Mouse (Mus musculus): ENCODE results near the gene Cnksr2. TPM values are rescaled to one million over a fixed set of nuclear protein-coding genes. Genes with fewer than 3 reads are reported as not detected.

Cnksr2 gene
- 87.1 TPM for polyA plus RNA-seq (2015; fragmentation: Illumina TruSeq; extraction: RNeasy Lipid Tissue Mini Kit (QIAGEN cat#74804); ENCODE audit: low read depth, low replicate concordance)

DNA sequence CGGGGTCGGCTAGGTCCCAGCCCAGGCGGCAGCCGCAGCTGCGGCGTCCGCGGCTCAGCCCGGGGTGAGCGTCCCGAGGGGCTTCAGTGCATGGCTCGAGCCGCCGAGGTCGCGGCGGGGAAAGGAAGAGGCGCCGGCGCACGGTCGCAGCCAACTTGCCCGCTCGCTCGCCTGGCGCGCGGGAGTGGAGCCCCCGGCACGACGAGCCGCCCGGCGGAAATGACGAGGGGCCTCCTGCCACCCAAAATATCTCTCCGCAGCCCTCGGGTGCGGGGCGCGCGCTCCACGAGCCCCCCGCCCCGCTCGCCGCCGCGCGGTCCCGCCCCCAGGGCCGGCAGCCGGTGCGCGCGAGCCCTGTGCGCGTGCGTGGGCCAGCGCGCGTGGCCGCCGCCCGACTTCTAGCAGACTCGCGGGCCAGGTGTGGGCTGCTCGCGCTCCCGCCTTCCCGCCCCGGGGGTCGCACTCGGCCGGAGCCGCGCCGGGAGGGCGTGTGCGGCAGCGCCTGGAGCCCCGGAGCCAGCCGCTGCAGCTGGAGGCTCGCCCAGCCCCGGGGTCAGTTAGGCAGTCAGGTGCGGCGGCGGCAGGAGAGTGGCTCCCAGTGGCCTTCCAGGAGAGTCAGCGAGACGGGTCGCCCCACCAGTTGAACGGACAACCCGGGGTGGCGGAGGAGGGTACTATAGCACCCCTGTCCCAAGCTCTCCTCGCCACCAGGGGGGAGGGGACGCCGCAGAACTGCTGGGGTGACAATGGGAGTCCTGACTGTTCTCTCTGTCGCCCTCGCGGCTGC is at the start of gene Cnksr2:
TSS of gene Cnksr2 (minus strand) at position 238 of the 787 bp plus-strand sequence.

DNA sequence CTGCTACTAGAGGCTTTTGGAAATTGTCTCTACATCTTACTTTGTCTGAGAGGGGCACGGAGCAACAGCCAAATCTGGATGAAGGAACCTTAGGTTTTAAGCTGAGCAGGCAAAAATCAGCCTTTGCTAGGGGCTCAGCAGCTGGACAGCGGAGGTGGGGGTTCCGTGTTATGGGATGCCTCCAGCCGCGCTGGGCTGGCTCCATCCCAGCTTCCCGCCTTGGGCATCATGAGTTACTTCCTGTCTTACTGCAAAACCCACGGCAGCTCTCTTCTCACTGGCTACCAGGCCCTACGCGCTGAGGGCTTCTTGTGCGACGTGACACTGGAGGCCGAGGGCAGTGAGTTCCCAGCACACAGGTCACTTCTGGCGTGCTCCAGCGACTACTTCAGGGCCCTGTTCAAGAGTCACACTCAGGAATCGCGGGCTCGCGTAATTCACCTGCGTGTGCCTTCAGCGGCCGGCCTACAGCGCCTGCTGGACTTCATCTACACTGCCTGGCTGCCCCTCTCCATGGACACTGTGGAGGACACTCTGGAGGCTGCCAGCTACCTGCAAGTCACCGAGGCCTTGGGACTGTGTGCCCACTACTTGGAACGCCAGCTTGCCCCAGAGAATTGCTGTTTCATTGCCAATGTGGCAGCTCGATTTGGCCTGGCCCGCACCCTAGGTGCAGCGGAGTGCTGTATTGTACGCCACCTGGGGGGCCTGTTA is 224.7 kb downstream of the Cnksr2 start, which contains the start of gene Klhl34:
TSS of gene Klhl34 (plus strand) at position 229 of the 714 bp plus-strand sequence.

Other genes starting within 250 kb of the Cnksr2 start
- gene Klhl34, start 224.9 kb downstream of the Cnksr2 start, polyA plus RNA-seq (2015; fragmentation: Illumina TruSeq; extraction: RNeasy Lipid Tissue Mini Kit (QIAGEN cat#74804); ENCODE audit: low read depth, low replicate concordance): not detected

All from brain, adult 10 weeks (tissue).